Mouse (Mus musculus) thymus, postnatal 4 days (tissue): Measurements from ENCODE around the gene Gm27021.
A peak's percentile ranks its signal among the peaks of the same experiment; 100 is the strongest.

Experiments
- DNase-seq: peaks from one replicate; pipeline ENCODE4 v3.0.0; 2021

Gene Gm27021

GRCm38 (mm10) chr8:120633665-120634271, 34.1 kb downstream of the Gm27021 start:
- peak; percentile 51 for DNase-seq

- DNase-seq, result no peak
These were observed 34.8 kb downstream of the Gm27021 start for GRCm38 (mm10) chr8:120632969-120633664.

- no peak for DNase-seq
These were observed 36.2 kb downstream of the Gm27021 start for GRCm38 (mm10) chr8:120631441-120632375.

GRCm38 (mm10) chr8:120630848-120631247, 37.0 kb downstream of the Gm27021 start:
- no peak for DNase-seq

GRCm38 (mm10) chr8:120630031-120630430, 37.8 kb downstream of the Gm27021 start:
- no peak for DNase-seq

- no peak for DNase-seq
These were observed 40.6 kb downstream of the Gm27021 start for GRCm38 (mm10) chr8:120627298-120627697.

GRCm38 (mm10) chr8:120626461-120626860, 41.4 kb downstream of the Gm27021 start:
- no peak for DNase-seq

GRCm38 (mm10) chr8:120623608-120624007, 44.3 kb downstream of the Gm27021 start:
- no peak for DNase-seq

- no peak for DNase-seq
These were observed 45.7 kb downstream of the Gm27021 start for GRCm38 (mm10) chr8:120622161-120622560.

GRCm38 (mm10) chr8:120620441-120620840, 47.4 kb downstream of the Gm27021 start:
- no peak for DNase-seq

- DNase-seq, result no peak
These were observed 48.4 kb downstream of the Gm27021 start for GRCm38 (mm10) chr8:120619235-120620180.

- peak; percentile 86 for DNase-seq
These were observed 49.8 kb downstream of the Gm27021 start for GRCm38 (mm10) chr8:120618110-120618509.

- no peak for DNase-seq
These were observed 50.9 kb downstream of the Gm27021 start for GRCm38 (mm10) chr8:120616663-120617626.

GRCm38 (mm10) chr8:120614491-120614890, 53.4 kb downstream of the Gm27021 start:
- no peak for DNase-seq

GRCm38 (mm10) chr8:120610824-120611223, 57.1 kb downstream of the Gm27021 start:
- no peak for DNase-seq

- peak; percentile 92 for DNase-seq
These were observed 60.0 kb downstream of the Gm27021 start for GRCm38 (mm10) chr8:120607885-120608284.

GRCm38 (mm10) chr8:120607460-120607859, 60.4 kb downstream of the Gm27021 start:
- DNase-seq, result no peak

GRCm38 (mm10) chr8:120602672-120603071, 65.2 kb downstream of the Gm27021 start:
- no peak for DNase-seq

- peak; percentile 89 for DNase-seq
These were observed 68.4 kb downstream of the Gm27021 start for GRCm38 (mm10) chr8:120599504-120599903.

- peak; percentile 27 for DNase-seq
These were observed 69.3 kb downstream of the Gm27021 start for GRCm38 (mm10) chr8:120598579-120598978.

- DNase-seq, result peak; percentile 83
These were observed 71.9 kb downstream of the Gm27021 start for GRCm38 (mm10) chr8:120595963-120596362.
